Mouse (Mus musculus) MEL (cell line): ENCODE data around the gene Gab2. TPM values are rescaled to one million over a fixed set of nuclear protein-coding genes. Genes with fewer than 3 reads are reported as not detected.

Experiments used
- DNase-seq: peaks from one replicate; pipeline ENCODE4 v3.0.0; 2011; ENCODE audit warnings: low read depth, low spot score
- H3K27ac ChIP-seq: 2 replicates; pipeline ENCODE4 v1.5.1; 2012; ENCODE audit warnings: low read depth, mild to moderate bottlenecking, control low read depth, low read length, moderate library complexity; ENCODE audit not compliant: control insufficient read depth
- H3K27me3 ChIP-seq, 2 experiments: fragments of 150-350 bp in 1 of 2; sonication (generic) in 1 of 2; 2 replicates each; pipeline ENCODE4 v1.6.1; 2012; ENCODE audit warnings: low read length in 2 of 2, mild to moderate bottlenecking in 2 of 2, improper control_type of control experiment in 1 of 2, moderate library complexity in 1 of 2; ENCODE audit not compliant: insufficient read depth in 2 of 2, control insufficient read depth in 1 of 2
- H3K36me3 ChIP-seq, 2 experiments: 2 replicates each; pipeline ENCODE4 v1.6.1; 2012 to 2014; ENCODE audit warnings: low read length in 2 of 2, improper control_type of control experiment in 1 of 2, inconsistent platforms in 1 of 2, mild to moderate bottlenecking in 1 of 2; ENCODE audit not compliant: insufficient read depth in 2 of 2, control insufficient read depth in 1 of 2
- H3K4me1 ChIP-seq, 2 experiments: fragments of 150-350 bp in 1 of 2; sonication (generic) in 1 of 2; 2 replicates each; pipeline ENCODE4 v1.6.1; 2012; ENCODE audit warnings: low read length in 2 of 2, improper control_type of control experiment in 1 of 2, mild to moderate bottlenecking in 1 of 2; ENCODE audit not compliant: insufficient read depth in 2 of 2, control insufficient read depth in 1 of 2
- H3K4me3 ChIP-seq, 2 experiments: fragments of 150-350 bp in 1 of 2; sonication (generic) in 1 of 2; 2 replicates each; pipeline ENCODE4 v1.5.1; 2012; ENCODE audit warnings: low read depth in 2 of 2, low read length in 2 of 2, mild to moderate bottlenecking in 2 of 2, moderate library complexity in 2 of 2, control low read depth in 1 of 2, improper control_type of control experiment in 1 of 2; ENCODE audit not compliant: control insufficient read depth in 1 of 2, insufficient read depth in 1 of 2
- H3K79me2 ChIP-seq: 2 replicates; pipeline ENCODE4 v1.6.1; 2012; ENCODE audit warnings: mild to moderate bottlenecking, low read length, moderate library complexity; ENCODE audit not compliant: control insufficient read depth, poor library complexity, insufficient read depth
- H3K9ac ChIP-seq: 2 replicates; pipeline ENCODE4 v1.6.1; 2012; ENCODE audit warnings: low read depth, mild to moderate bottlenecking, control low read depth, low read length, moderate library complexity; ENCODE audit not compliant: control insufficient read depth, poor library complexity, severe bottlenecking
- H3K9me3 ChIP-seq: fragments of 150-350 bp; sonication (generic); replicated peaks from 2 replicates; pipeline ENCODE4 v1.6.1; 2012; ENCODE audit warnings: mild to moderate bottlenecking, low read length, improper control_type of control experiment, moderate library complexity; ENCODE audit not compliant: insufficient read depth
- BHLHE40 ChIP-seq: IDR thresholded peaks from 2 replicates; pipeline ENCODE4 v1.6.1; 2012; ENCODE audit warnings: low read depth, mild to moderate bottlenecking, inconsistent platforms, low read length, improper control_type of control experiment, borderline replicate concordance
- CHD2 ChIP-seq: IDR thresholded peaks from 2 replicates; pipeline ENCODE4 v1.6.1; 2011; ENCODE audit warnings: low read length, improper control_type of control experiment
- CTCF ChIP-seq, 3 experiments: IDR thresholded peaks in 2 of 3; conservative IDR thresholded peaks in 1 of 3; 2 replicates each; pipeline ENCODE4 v1.5.1; 2011 to 2012; ENCODE audit warnings: low read length in 3 of 3, low read depth in 2 of 3, mild to moderate bottlenecking in 2 of 3, improper control_type of control experiment in 1 of 3, inconsistent platforms in 1 of 3, mixed read lengths in 1 of 3, moderate library complexity in 1 of 3; ENCODE audit not compliant: control insufficient read depth in 1 of 3, insufficient read depth in 1 of 3, poor library complexity in 1 of 3, severe bottlenecking in 1 of 3
- ELF1 ChIP-seq: IDR thresholded peaks from 2 replicates; pipeline ENCODE4 v1.6.1; 2014; ENCODE audit warnings: low read depth, mild to moderate bottlenecking, inconsistent platforms, low read length, improper control_type of control experiment, moderate library complexity
- EP300 ChIP-seq, 2 experiments: IDR thresholded peaks; 2 replicates each; pipeline ENCODE4 v1.6.1; 2011; ENCODE audit warnings: improper control_type of control experiment in 2 of 2, low read length in 2 of 2, low read depth in 1 of 2, mild to moderate bottlenecking in 1 of 2
- ETS1 ChIP-seq: IDR thresholded peaks from 2 replicates; pipeline ENCODE4 v1.6.1; 2012; ENCODE audit warnings: low read depth, mild to moderate bottlenecking, inconsistent platforms, low read length, improper control_type of control experiment, moderate library complexity
- GABPA ChIP-seq: IDR thresholded peaks from 2 replicates; pipeline ENCODE4 v1.6.1; 2012; ENCODE audit warnings: low read depth, mild to moderate bottlenecking, inconsistent platforms, low read length, improper control_type of control experiment, moderate library complexity
- HCFC1 ChIP-seq: IDR thresholded peaks from 2 replicates; pipeline ENCODE4 v1.6.1; 2012; ENCODE audit warnings: low read depth, mild to moderate bottlenecking, inconsistent platforms, low read length, improper control_type of control experiment, moderate library complexity
- JUND ChIP-seq: IDR thresholded peaks from 2 replicates; pipeline ENCODE4 v1.6.1; 2011; ENCODE audit warnings: low read depth, mild to moderate bottlenecking, improper control_type of control experiment, low read length
- MAX ChIP-seq: IDR thresholded peaks from 2 replicates; pipeline ENCODE4 v1.6.1; 2011; ENCODE audit warnings: low read length, improper control_type of control experiment
- MEF2A ChIP-seq: IDR thresholded peaks from 2 replicates; pipeline ENCODE4 v1.6.1; 2014; ENCODE audit warnings: low read depth, mild to moderate bottlenecking, inconsistent platforms, low read length, improper control_type of control experiment; ENCODE audit not compliant: poor library complexity, insufficient replicate concordance, severe bottlenecking; ENCODE audit errors: extremely low read depth
- MYC ChIP-seq: IDR thresholded peaks from 2 replicates; pipeline ENCODE4 v1.6.1; 2011; ENCODE audit warnings: low read depth, mild to moderate bottlenecking, low read length, improper control_type of control experiment, moderate library complexity
- NRF1 ChIP-seq: IDR thresholded peaks from 2 replicates; pipeline ENCODE4 v1.6.1; 2014; ENCODE audit warnings: low read depth, mild to moderate bottlenecking, inconsistent platforms, low read length, improper control_type of control experiment, moderate library complexity; ENCODE audit not compliant: poor library complexity, insufficient read depth, severe bottlenecking
- POLR2AphosphoS5 ChIP-seq: IDR thresholded peaks from 2 replicates; pipeline ENCODE4 v1.6.1; 2012; ENCODE audit warnings: low read depth, borderline replicate concordance, mild to moderate bottlenecking, inconsistent platforms, low read length, moderate library complexity, mixed read lengths
- RCOR1 ChIP-seq: IDR thresholded peaks from 2 replicates; pipeline ENCODE4 v1.6.1; 2012; ENCODE audit warnings: low read depth, mild to moderate bottlenecking, inconsistent platforms, low read length, improper control_type of control experiment
- SMC3 ChIP-seq: IDR thresholded peaks from 2 replicates; pipeline ENCODE4 v1.6.1; 2011; ENCODE audit warnings: low read depth, low read length, improper control_type of control experiment
- TBP ChIP-seq: IDR thresholded peaks from 2 replicates; pipeline ENCODE4 v1.8.0; 2011; ENCODE audit warnings: low read depth, low read length, improper control_type of control experiment
- USF1 ChIP-seq: IDR thresholded peaks from 2 replicates; pipeline ENCODE4 v1.6.1; 2014; ENCODE audit warnings: low read depth, mild to moderate bottlenecking, inconsistent platforms, low read length, improper control_type of control experiment, moderate library complexity
- ZC3H11A ChIP-seq: IDR thresholded peaks from 2 replicates; pipeline ENCODE4 v1.6.1; 2012; ENCODE audit warnings: low read depth, mild to moderate bottlenecking, inconsistent platforms, low read length, improper control_type of control experiment
- ZMIZ1 ChIP-seq: IDR thresholded peaks from 2 replicates; pipeline ENCODE4 v1.6.1; 2012; ENCODE audit warnings: low read depth, mild to moderate bottlenecking, inconsistent platforms, low read length, improper control_type of control experiment, moderate library complexity
- polyA plus RNA-seq, 2 experiments: library from polyadenylated mRNA; stranded (reverse) in 1 of 2; unstranded in 1 of 2; fragments of >175 nt in 1 of 2; fragments of >200 nt in 1 of 2; gene quantifications; 2 replicates each; pipeline versions ENCODE4 v1.2.1 to v1.2.4; 2012; ENCODE audit warnings: low replicate concordance in 2 of 2, low read depth in 1 of 2; ENCODE audit not compliant: insufficient read length in 2 of 2, insufficient read depth in 1 of 2, missing spikeins in 1 of 2
- total RNA-seq: library from RNA; depleted of rRNA; stranded (reverse); fragments of 300-350 nt; gene quantifications from 2 replicates; pipeline ENCODE4 v1.2.3, GENCODE M21; 2012

The Gab2 gene
- total and polyA plus RNA-seq, 3 experiments, result 5.0 to 11.5 TPM; not detected in 1

DNA sequence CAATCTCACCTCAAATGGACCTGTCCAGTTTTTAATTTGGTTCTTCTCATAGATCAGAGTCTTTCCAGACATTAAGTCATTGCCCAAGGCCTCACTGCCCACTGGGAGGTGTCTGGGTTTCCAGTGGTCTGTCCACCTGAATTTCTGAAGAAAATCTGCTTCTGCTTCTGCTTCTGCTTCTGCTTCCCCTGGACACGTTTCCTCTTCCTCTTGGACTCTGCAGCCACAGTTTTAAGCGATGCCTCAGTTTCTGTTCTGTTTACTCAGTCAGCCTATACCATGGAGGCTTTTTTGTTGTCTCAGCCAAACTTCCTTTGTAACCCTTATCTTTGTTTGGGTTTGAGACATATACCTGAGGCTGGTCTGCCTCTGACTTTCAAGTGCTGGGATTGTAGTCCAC is 170.3 kb downstream of the Gab2 start:
- no peak overlapping the region for H3K27ac ChIP-seq
- no peaks in the 10 kb centered on the region; a peak in 1 of 4 replicates for H3K36me3 ChIP-seq
- no peak overlapping the region for H3K4me3 ChIP-seq

DNA sequence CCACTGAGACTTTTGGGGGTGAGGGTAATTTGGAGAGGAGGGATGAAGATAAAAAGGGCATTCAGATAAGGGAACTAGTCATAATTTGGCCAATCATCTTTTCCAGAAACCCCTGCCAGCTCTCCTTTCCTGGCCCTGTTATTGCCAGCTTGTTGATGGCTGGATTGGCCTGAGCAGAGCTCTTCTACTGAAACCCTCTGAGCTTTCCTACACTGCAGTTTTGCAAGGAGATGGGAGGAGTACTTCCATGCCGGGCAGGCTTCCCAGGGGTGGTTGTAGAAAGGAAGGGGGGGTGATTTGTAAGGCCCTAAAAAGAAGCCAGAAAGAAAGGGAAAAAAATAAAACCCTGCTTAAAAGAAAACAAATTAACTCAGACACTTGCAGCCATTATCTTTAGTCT is 181.2 kb downstream of the Gab2 start:
- Histone ChIP-seq H3K79me2 (no peaks in the 10 kb centered on the region), H3K36me3 (peaks cover 0 to 8% of the 10 kb centered on the region in 2 experiments; a peak in 2 of 4 replicates), H3K9ac (no peak overlapping the region), H3K27ac (no peak overlapping the region), H3K9me3 (no peaks in the 10 kb centered on the region), H3K4me3 (no peak overlapping the region), H3K4me1 (no peaks in the 10 kb centered on the region; a peak in 2 of 4 replicates)
- DNase-seq, result no peak
- TF ChIP-seq SMC3, result no peak
- TF ChIP-seq HCFC1, result no peak
- TF ChIP-seq MYC, result no peak
- no peak for TF ChIP-seq ETS1
- no peak for TF ChIP-seq MEF2A
- TF ChIP-seq USF1, result no peak
- no peak for TF ChIP-seq JUND
- no peak for TF ChIP-seq TBP
- TF ChIP-seq, all 39 proteins: peak for 0
- no peaks in the 10 kb centered on the region for H3K27me3 ChIP-seq

More for the DNA sequence above, 170.3 kb downstream of the Gab2 start:
- H3K9me3 ChIP-seq, result no peaks in the 10 kb centered on the region
- DNase-seq, result no peak
- no peak for TF ChIP-seq EP300 (IDR thresholded peaks at IDR 0.05; ENCODE audit: low read depth in 1 of 2, low read length in 2 of 2)
- no peak for TF ChIP-seq ZMIZ1
- TF ChIP-seq MAX, result no peak
- no peak for TF ChIP-seq NRF1
- no peak for TF ChIP-seq BHLHE40
- no peak for TF ChIP-seq GABPA
- no peak for TF ChIP-seq ELF1
- TF ChIP-seq CTCF (IDR thresholded peaks at IDR 0.05 in 2 of 3, conservative IDR thresholded peaks at IDR 0.05 in 1 of 3; ENCODE audit: control insufficient read depth in 1 of 3, insufficient read depth in 1 of 3, low read depth in 2 of 3, low read length in 3 of 3, poor library complexity in 1 of 3, severe bottlenecking in 1 of 3), result no peak
- no peak for TF ChIP-seq POLR2AphosphoS5
- no peak for TF ChIP-seq RCOR1
- no peak for TF ChIP-seq CHD2
- no peak for TF ChIP-seq HCFC1
- TF ChIP-seq ZC3H11A, result no peak
- no peaks in the 10 kb centered on the region for H3K27me3 ChIP-seq
- no peaks in the 10 kb centered on the region for H3K4me1 ChIP-seq
- H3K9ac ChIP-seq, result no peak overlapping the region
- no peaks in the 10 kb centered on the region for H3K79me2 ChIP-seq
